Mouse (Mus musculus): ENCODE results near the gene Sim2.

Sim2 gene

DNA sequence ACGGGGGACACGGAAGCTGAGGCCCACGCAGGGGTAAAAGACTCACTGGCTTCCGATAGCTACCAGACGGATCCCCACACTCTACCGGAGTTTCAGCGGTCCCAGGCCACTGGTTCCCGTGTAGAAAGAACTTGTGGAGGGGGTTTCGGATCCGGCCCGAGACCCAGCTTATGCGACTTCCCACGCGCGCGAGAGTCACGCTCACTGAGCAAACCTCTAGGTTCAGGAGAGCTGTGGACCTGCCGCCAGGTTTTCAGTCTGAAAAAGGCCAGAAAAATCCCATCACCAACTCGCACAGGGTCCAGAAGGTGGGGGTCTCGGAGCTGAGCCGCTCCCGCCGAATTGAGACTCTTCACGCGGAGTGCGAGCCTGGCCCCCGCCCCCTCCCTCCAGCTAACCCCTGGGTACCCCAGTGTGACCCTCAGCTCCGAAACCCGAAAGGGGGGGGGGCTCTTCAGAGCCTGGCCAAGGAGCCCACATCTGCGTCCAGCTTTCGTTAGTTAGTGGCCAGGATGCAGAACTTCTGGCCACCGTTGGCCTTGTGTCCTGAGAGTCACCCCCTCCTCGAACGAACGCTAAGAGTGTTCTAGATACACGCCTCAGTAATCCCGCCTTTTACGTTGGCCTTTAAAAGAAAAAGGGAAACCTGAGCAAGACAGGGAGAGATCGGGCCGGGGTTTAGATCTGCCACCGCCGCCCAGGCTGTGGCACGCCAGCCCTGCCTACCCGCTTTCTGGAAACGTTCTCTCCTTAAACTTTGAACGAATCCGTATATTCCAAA, 5.5 kb upstream of the Sim2 start:
- peak; percentile 35 to 52 for DNase-seq

DNA sequence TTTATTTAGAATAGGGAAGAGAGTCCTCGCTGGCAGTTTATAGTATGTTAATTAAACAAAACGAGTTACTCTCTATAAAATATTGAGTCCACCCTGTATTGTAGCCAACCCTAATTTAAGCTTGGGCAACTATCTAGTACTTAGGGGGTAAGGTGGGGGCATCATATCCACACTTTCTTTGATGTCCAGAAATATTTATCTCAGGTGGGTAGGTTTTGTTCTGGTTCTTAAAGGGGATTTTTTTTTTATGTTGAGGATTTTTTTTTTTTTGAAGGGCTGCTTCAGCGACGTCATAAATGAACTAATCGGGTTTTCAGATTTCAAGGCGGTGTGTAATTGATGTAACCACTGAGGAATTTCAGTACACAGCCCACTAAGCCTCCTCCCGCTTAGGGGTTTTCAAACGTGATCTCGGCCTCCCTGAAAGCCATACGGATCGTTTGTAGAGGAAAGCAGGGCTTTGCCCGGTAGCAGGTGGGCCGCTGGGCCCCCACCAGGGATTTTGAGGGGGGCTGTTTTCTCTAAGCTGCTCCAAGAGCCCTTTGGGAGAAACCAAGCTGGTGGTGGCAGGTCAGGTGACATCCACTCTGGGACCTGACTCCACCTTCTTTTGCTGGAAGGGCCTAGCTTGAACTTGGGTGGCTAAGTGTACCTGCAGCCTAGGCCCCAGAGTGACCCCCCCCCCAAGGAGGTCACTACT, 4.7 kb upstream of the Sim2 start:
- peak in 1 of 2 experiments; percentile 29 for DNase-seq

GRCm38 (mm10) chr16:94081596-94081995, 3.1 kb upstream of the Sim2 start:
- DNase-seq: no peak

GRCm38 (mm10) chr16:94081996-94082708, 2.6 kb upstream of the Sim2 start:
- no peak for DNase-seq

DNA sequence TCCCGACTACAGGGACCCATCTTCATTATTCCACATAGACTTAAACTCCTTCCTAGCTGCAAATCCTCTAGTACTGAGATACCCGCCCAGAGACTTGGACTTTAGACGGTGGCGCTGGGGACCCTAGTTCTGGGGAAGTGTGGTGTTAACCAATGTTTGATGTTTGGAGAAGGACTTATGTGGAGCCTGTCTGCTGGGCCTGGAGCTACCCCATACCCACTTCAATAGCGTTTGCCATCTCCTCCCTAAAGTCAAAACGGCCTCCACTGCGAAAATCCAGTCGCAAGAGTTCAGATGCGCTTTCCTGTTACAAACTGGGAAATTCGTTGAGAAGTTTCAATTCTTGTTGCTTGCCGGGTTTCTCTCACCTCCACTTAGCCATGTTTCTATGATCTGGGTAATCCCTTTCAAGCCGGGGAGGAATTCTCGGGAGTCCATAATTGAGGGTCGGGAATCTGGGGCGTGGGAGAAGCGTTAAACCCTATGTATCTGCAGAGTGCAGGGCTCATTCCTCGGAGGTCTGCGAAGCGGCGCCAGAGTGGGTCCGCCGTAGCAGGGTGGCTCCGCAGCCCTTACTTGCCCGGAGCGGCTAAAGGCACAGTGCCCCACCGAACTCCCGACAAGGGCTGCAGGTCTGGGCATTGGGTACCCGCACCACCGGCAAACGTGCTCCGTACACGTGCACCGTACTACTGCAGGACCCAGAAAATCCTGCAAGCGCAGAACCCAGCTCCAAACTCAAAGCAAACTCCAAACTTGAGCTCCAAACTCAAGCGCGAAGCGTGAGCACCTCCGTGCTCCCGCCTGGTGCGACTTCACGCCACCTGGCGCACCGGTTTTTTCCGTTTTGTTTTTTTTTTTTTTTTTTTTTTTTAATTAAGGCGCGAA, 1.5 kb upstream of the Sim2 start:
- DNase-seq: peak; percentile 38 to 56

GRCm38 (mm10) chr16:94083848-94084525, 744 bp upstream of the Sim2 start:
- DNase-seq: peak; percentile 33 to 48

DNA sequence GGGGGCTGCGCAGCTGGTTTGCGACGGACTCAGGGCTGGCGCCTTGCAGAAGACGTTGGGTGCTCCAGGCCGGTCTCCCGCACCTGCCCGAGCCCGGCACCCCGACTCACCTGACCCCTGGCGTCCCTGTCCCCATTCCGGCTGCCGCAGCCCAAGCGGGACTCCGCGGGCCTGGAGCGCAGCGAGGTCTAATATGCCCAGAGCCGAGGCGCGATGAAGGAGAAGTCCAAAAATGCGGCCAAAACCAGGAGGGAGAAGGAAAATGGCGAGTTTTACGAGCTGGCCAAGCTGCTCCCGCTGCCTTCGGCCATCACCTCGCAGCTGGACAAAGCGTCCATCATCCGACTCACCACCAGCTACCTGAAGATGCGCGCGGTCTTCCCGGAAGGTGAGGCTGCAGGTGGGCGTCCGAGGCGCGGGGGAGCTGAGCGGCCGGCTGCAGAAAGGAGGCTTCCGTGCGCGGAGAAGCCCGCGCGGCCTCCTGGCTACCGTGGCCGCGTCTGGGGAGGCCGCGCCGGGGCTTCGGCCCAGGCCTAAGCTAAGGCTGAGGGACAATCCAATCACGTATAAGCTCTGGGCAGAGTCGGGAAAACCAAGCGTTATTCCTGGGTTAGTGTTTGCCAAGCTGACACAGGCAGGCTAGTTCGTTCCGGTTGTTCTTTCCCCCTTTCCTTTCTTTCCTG, 1.0 kb downstream of the Sim2 start:
- DNase-seq: no peak

GRCm38 (mm10) chr16:94086701-94087569, 2.2 kb downstream of the Sim2 start:
- peak; percentile 47 to 59 for DNase-seq

DNA sequence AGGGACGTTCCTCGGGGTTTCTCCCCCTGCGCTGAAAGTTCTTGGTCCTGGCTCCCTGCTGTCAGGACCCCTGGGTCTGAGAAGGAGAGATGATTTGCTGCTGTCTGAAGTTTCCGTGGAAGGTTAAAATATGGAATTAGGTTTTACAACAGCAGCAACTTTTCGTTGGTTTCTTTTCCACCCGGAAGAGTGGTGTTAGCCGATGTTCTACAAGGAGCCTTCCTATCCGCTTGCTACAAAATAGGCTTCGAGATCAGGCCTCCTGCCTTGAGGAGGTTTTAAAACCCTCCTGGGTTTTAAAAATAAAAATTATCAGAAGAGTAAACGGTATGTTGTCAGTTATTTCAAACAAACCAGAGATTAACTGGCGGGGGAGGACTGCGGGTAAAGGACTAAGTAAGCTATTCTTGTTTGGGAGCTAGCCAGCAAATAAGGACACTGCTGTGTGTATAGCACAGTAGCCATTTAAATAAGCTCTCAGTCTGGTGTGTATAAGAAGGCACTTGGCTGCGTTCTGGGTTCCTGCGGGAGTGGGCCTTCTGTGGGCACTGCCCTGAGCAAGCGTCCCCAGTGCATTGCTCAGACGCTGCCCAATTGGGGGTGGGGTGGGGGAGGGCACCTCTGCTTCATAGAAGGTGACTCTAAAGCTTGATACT, 3.0 kb downstream of the Sim2 start:
- no peak for DNase-seq

DNA sequence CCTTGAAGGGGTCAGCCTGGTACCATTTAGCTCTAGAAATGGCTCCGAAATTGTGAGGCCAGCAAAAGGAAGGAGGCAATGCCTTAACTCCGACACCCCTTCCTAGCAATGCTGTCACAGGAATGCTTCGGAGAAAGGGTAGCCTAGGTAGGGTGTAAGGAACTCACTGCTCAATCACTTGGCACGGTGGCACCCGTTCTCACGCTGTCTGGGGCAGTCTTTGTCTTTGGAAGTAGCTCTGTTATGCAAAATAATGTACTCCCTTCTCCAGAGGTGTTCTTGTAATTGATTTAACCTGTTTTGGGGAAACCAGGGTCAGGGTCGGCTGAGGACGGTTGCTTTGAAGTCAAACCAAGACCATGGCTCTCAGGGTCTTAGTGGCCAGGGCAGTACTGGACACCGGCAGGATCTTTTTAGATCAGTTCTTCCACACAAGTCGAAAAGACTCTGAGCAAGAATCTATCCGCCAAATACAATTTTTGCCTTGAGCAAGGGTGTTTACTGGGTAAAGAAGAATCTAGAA, 3.6 kb downstream of the Sim2 start:
- no peak for DNase-seq

DNA sequence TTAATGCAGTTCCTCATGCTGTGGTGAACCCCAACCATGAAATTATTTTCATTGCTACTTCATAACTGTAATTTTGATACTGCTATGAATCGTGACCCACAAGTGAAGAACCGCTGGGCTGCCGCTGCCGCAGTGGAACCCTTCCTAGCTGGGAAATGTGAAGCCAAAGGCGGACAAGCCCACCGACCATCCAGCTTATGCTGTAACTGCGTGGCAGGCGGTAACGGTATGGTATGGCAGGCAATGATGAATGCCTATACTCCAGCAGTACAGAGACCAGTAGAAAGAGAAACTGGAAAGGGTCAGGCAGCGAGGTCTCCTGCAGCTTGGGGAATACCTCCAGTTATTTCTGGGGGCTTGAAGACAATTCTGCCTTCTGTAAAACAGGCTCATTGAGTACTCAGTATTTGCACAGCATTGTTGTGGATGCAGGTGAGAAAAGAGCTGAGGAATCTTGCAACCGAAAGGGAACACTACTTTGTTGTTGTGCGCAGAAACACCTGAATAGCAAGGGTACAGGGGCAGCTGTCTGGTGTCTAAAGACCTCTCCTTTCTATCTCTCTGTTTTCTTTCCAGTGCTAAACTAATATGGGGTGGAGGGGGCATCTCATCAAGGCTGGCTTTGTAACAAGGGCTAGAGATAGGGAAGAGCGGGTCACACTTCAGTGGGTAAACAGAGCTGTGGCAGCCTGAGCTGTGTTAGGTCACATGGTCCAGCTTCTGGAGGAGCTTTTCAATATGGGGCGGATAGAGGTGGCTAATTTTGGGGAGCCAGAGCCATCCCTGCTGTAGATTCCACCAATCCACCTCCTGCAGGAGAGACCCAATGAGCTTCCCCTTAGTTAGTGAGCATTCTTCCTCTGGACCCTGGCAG, 4.3 kb downstream of the Sim2 start:
- DNase-seq: no peak

- no peak for DNase-seq
Observed at GRCm38 (mm10) chr16:94092511-94093150, 7.9 kb downstream of the Sim2 start.

DNA sequence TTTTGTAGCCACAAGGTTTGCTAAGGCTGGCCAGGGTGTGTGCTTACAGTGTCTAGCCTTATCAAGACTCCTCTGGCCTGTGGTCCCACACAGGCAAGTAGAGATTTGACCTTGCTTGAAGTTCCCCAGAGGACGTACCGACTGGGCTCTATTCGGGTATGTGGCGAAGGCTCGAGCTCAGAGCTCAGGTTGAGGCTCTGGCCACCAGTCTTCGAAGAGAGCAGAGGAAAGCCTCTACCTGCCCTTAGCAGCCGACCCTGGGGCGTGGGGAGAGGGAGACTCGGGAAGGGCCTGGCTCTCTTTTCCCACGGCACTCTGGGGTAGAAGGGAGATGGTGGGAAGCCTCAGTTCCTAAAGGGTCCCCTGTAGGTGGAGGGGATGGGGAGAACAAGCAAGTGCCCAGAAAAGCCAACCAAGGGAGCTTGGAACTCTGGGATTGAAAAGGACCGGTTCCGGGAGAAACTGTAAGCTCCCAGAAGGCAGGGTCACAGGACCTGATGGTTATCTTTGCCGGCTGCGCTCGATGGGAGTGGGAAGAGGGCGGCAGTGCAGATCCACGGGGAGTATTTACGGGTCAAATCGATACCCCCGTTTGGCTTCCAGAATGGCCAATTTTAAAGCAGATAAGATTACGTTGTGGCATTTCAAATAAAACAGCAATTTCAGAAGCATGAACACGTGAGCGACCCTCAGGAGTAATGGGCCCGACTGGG, 8.6 kb downstream of the Sim2 start:
- DNase-seq: no peak

DNA sequence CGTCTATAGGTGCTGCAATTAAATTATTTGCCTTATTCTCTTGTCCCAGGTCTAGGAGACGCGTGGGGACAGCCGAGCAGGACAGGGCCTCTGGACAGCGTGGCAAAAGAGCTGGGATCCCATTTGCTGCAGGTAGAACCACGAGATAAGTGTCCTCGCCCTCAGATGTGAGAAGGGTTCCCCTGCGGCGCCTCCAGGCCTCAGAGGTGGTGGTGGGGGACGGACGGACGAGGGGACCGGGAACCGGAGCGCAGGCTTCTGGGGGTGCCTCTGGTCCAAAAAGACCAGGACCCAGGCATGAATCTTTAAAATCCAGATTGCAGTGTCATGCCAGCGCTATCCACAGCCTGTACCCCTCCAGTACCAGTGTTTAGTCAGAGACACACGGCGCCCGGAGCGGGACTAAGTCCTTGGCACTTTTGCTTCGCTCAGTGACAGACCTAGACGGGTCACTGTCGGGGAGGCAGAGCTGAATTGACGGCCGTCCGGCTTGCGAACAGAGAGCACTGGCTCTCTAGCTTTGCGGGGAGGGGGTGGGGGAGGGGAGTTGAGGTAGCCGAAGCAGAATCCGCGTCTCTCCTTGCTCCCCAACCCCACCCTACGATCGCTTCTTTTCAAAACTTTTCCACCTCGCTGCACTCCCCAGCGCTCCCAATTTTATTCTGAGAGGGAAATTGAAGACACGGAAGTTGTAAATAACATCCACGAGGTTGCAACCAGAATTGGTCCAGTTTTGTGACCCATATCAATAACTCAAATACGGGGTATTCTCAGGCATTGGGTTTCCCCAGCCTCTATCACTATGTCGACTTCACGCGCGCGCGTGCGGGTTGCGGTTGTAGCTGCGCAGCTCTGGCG, 9.7 kb downstream of the Sim2 start:
- DNase-seq: no peak

- DNase-seq: peak; percentile 35 to 51
Observed at GRCm38 (mm10) chr16:94095109-94095822, 10.5 kb downstream of the Sim2 start.

GRCm38 (mm10) chr16:94096479-94096878, 11.7 kb downstream of the Sim2 start:
- no peak for DNase-seq

Measured in kidney, postnatal 4 days (tissue).